Mouse (Mus musculus): Measurements from ENCODE around the gene Rad51. TPM values are rescaled to one million over a fixed set of nuclear protein-coding genes. Genes with fewer than 3 reads are reported as not detected.

The Rad51 gene
- polyA plus RNA-seq (2016; fragmentation: Nextera tagmentation; extraction: Ambion mirVana) = 46.3 and 51.3 TPM in 2 replicates

DNA sequence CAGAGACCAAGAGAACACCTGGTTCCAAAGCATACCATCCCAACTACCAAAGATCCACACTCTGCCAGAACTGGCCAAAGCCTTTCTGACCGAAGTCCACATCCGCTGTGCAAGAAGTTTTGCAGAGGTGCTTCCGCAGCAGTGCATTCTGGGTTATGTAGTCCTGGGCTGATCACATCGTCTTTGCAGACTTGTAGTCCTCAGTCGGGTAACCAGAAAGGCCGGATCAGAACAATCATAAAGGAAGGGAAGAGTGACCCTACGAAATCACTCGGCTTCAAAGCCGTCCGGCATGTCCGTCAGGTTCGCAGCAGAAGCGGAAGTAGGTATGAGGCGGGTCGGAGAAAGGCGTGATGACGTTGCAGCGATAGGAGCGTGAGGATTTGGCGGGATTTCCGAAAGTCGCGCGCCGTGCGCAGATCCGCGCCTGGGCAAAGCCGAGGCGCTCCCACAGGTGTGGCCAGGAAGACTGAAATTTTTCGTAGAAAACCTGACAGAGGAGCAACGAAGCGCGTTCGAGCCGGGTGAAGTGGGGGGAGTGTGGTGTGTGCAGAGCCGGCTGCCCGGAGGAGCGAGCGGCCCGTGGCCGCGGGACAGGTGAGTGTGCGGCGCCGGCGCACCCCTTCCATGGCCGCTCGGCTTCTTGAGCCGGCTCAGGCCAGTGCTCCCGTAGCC lies at the start of gene Rad51:
Gene Rad51, plus strand, starts transcription at position 356 of the 675 bp plus-strand sequence.
- ATAC-seq (ENCODE audit: low FRiP score, low read depth) = peak; percentile 94
- no peaks in the 10 kb centered on the region for H3K9me3 ChIP-seq
- 0 out of 2 replicates have a peak, but pooled peaks cover 11% of the 10 kb centered on the region for H3K36me3 ChIP-seq
- peak within 1 kb of the TSS; percentile 80 for H3K27ac ChIP-seq (replicated peaks)
- H3K4me2 ChIP-seq (replicated peaks) = peak within 1 kb of the TSS; percentile 99
- H3K4me1 ChIP-seq = peaks cover 16% of the 10 kb centered on the region
- peak within 1 kb of the TSS; percentile 75 for H3K4me3 ChIP-seq
- H3K27me3 ChIP-seq = no peaks in the 10 kb centered on the region
- whole genome bisulfite sequencing = under 1% methylated on average over 51 of the region's 51 CpGs
- peak within 1 kb of the TSS; percentile 66 for H3K9ac ChIP-seq (replicated peaks)

DNA sequence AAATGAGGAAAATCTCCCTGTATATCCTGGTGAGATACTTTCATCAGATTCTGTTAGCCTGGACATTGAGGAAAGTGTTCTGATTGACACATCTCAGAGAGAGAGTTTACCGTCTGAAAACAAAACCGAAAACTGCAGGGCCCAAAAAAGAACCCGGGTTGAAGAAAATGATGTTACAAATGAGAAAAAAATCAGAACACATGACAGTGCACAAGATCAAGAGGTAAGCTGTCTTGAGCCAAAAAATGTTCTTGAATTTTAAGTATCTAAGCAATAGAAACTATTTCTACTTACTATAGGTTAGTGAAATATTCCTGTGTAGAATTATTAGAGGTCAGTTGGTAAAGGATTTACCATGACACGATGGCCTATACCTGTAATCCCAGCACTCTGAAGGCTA lies 40.2 kb upstream of the Rad51 start:
- H3K9me3 ChIP-seq = no peaks in the 10 kb centered on the region
- H3K36me3 ChIP-seq = peaks cover 26% of the 10 kb centered on the region
- 94% methylated on average over 4 of the region's 4 CpGs for WGBS
- no peaks in the 10 kb centered on the region for H3K4me1 ChIP-seq
- no peak overlapping the region for H3K27ac ChIP-seq (replicated peaks)
- no peak for ATAC-seq (ENCODE audit: low FRiP score, low read depth)
- no peak overlapping the region for H3K4me3 ChIP-seq
- no peak overlapping the region for H3K9ac ChIP-seq (replicated peaks)
- H3K4me2 ChIP-seq (replicated peaks) = no peak overlapping the region
- H3K27me3 ChIP-seq = no peaks in the 10 kb centered on the region

DNA sequence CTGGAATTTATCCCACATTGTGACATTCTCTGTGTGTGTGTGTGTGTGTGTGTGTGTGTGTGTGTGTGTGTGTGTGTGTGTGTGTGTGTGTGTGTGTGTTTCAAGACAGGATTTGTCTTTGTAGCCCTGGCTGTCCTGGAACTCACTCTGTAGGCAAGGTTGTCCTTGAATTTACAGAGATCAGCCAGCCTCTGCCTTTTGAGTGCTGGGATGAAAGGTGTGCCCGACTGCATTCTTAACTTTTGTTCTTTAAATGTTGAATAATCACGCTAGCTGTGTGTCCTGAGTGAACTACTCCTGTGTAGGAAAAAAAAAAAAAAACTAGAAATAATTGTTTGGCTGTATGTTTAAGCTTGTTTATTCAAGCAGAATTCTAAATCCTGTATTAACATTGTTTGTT lies 26.4 kb upstream of the Rad51 start:
- H3K4me3 ChIP-seq = no peak overlapping the region
- H3K4me2 ChIP-seq (replicated peaks) = no peak overlapping the region
- 90% methylated on average over 2 of the region's 2 CpGs for WGBS
- H3K9ac ChIP-seq (replicated peaks) = no peak overlapping the region
- H3K4me1 ChIP-seq = no peaks in the 10 kb centered on the region
- no peaks in the 10 kb centered on the region for H3K9me3 ChIP-seq
- H3K27ac ChIP-seq (replicated peaks) = no peak overlapping the region
- no peak for ATAC-seq (ENCODE audit: low FRiP score, low read depth)
- H3K27me3 ChIP-seq = no peaks in the 10 kb centered on the region
- peaks cover 23% of the 10 kb centered on the region for H3K36me3 ChIP-seq

DNA sequence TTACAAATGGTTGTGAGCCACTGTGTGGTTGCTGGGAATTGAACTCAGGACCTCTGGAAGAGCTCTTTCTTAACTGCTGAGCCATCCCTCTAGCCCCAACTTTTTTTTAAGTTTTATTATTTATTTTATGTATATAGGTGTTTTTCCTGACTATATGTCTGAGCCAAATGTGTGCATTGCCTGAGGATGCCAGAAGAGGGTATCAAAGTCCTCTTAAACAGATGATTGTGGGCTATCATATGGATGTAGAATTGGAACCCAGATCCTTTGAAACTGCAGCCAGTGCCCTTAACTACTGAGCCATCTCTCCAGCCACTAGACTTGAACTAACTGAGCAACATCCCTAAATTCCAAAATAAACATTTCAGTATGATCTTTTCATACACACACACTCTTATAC lies 11.0 kb upstream of the Rad51 start:
- H3K36me3 ChIP-seq = peaks cover 31% of the 10 kb centered on the region
- no peak overlapping the region for H3K9ac ChIP-seq (replicated peaks)
- ATAC-seq (ENCODE audit: low FRiP score, low read depth) = no peak
- no peaks in the 10 kb centered on the region for H3K4me1 ChIP-seq
- H3K27me3 ChIP-seq = no peaks in the 10 kb centered on the region
- no peak overlapping the region for H3K27ac ChIP-seq (replicated peaks)
- H3K4me2 ChIP-seq (replicated peaks) = no peak overlapping the region
- H3K4me3 ChIP-seq = no peak overlapping the region
- no peaks in the 10 kb centered on the region for H3K9me3 ChIP-seq

DNA sequence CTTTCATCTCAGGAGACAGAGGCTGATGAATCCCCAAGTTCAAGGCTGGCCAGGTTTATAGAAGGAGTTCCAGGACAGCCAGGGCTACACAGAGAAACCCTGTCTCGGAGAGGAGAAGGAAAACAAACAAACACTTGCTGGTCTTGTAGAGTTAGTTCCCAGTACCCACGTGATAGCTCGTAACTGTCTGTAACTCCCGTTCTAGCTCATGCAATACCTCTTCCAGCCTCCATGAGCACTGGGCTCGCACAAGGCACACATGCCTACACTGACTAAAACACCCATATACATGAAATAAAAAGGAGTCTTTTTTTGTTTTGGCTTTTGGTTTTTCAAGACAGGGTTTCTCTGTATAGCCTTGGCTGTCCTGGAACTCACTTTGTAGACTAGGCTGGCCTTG lies 6.0 kb upstream of the Rad51 start:
- Histone ChIP-seq H3K9me3 (no peaks in the 10 kb centered on the region), H3K27ac (replicated peaks) (no peak overlapping the region), H3K4me3 (no peak overlapping the region), H3K27me3 (no peaks in the 10 kb centered on the region), H3K36me3 (peaks cover 25% of the 10 kb centered on the region), H3K9ac (replicated peaks) (no peak overlapping the region), H3K4me1 (no peaks in the 10 kb centered on the region), H3K4me2 (replicated peaks) (no peak overlapping the region)
- 82% methylated on average over 5 of the region's 5 CpGs for WGBS
- ATAC-seq (ENCODE audit: low FRiP score, low read depth) = no peak

DNA sequence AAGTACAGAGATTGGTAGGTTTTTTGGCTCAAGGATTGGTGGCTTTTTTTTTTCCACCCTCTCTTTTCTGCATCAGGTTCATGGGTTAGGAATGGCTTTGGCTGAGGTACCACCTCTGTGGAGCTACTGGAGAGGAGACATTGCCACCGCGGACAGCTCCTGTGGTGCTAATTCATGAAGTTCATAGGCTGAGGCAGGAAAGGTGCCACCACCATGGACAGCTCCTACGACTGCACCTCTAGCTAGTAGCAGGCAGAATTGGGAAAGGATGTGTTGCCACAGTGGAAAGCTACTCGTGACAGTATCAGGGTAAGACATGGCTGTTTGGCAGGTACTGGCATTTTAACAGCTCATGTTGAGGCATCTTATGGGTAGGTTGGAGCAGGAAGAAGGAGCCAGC lies 4.0 kb upstream of the Rad51 start:
- Histone ChIP-seq H3K27me3 (no peaks in the 10 kb centered on the region), H3K9ac (replicated peaks) (no peak overlapping the region), H3K36me3 (peaks cover 9% of the 10 kb centered on the region; the same call in 1 of the 2 replicates), H3K4me1 (peaks cover 7% of the 10 kb centered on the region), H3K27ac (replicated peaks) (no peak overlapping the region), H3K9me3 (no peaks in the 10 kb centered on the region), H3K4me3 (no peak overlapping the region), H3K4me2 (replicated peaks) (no peak overlapping the region)
- WGBS = 68% methylated on average over 4 of the region's 4 CpGs
- no peak for ATAC-seq (ENCODE audit: low FRiP score, low read depth)

DNA sequence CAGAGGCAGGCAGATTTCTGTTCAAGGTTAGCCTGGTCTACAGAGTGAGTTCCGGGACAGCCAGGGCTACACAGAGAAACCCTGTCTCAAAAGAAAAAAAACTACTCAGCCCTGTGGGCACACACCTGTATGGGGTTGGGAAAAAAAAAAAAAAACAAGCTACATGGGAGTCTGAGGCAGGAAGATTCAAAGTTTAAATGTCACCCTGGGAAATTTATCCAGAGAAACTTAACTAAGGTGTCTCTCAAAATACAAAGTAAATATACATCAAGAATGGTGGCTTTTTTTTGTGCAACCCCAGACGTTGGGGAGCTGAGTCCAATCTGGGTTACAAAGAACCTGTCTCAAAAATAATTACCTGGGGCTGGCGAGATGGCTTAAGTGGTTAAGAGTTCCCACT lies 1.5 kb upstream of the Rad51 start:
- H3K27me3 ChIP-seq = no peaks in the 10 kb centered on the region
- 93% methylated on average over 3 of the region's 3 CpGs for WGBS
- H3K4me2 ChIP-seq (replicated peaks) = no peak overlapping the region
- ATAC-seq (ENCODE audit: low FRiP score, low read depth) = no peak
- H3K9me3 ChIP-seq = no peaks in the 10 kb centered on the region
- no peak overlapping the region for H3K27ac ChIP-seq (replicated peaks)
- 0 out of 2 replicates have a peak, but pooled peaks cover 4% of the 10 kb centered on the region for H3K36me3 ChIP-seq
- H3K4me1 ChIP-seq = peaks cover 16% of the 10 kb centered on the region
- no peak overlapping the region for H3K4me3 ChIP-seq
- no peak overlapping the region for H3K9ac ChIP-seq (replicated peaks)

DNA sequence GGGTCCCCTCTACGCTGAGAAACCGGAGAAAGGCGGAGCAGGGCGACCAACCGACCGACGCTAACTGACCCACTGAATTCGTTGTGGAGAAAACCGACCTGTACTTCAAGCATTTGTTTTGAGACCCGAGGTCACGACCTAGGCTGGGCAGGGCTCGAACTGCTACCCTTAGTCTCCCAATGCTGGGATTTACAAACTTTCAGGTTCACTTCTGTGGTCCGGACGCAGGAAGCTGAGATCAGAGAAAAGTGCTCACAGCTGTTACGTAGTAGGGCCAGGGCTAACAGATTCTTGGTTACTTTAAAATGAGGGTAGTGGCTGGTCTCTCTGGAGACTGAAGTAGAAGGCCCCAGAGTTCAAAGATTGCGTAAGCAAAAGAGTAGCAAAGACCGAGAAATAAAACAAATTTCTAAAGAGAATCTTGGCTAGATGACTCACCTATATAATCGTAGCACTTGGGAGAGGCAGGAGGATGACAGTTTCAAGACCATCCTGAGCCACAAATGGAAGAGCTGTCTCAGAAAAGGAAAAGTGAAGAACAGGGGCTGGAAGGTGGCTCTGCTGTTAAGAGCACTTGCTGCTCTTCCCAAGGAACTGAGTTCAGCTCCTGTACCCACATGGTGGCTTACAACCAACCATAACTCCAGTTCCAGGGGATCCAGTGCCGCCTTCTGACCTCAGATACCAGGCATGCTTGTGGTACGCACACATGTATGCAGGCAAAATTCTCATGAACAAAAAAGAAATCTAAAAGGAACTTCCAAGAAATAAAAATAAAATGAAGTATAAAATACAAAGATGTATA lies 730 bp downstream of the Rad51 start:
- 0 out of 2 replicates have a peak, but pooled peaks cover 7% of the 10 kb centered on the region for H3K36me3 ChIP-seq
- peak; percentile 14; the same call in 1 of the 2 replicates for ATAC-seq (ENCODE audit: low FRiP score, low read depth)
- H3K27me3 ChIP-seq = no peaks in the 10 kb centered on the region
- WGBS = 17% methylated on average over 20 of the region's 20 CpGs
- no peaks in the 10 kb centered on the region for H3K9me3 ChIP-seq
- H3K4me3 ChIP-seq = peak overlapping the region; percentile 75
- H3K4me1 ChIP-seq = peaks cover 16% of the 10 kb centered on the region
- H3K4me2 ChIP-seq (replicated peaks) = peak overlapping the region; percentile 99
- 0 out of 2 replicates have a peak overlapping the region, but pooled peaks have one; percentile 80 for H3K27ac ChIP-seq (replicated peaks)
- H3K9ac ChIP-seq (replicated peaks) = peak overlapping the region; percentile 66

DNA sequence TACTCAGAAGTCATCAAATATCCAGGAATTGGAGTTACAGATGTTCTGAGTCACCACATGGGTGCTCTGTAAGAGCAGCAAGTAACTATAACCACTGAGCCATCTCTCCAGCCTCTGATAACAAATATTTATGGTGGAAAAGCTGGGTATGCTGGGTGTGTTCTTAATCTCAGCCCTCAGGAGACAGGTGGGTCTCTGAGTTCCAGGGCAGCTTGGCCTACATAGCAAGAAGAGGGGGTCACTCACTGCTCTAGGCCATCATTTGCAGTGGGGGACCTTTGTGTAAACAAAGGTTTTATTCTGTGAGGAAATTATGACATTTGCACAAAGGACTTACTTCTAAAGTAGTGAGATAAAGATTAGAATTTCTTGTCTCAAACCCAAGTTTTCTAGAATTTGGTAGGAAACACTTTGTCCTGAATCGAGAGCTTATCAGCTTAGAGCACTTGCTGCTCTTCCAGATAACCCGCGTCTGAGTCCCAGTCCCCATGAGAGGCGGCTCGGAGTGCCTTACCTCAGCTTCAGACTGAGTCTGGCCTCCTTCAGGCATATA lies 23.8 kb downstream of the Rad51 start:
- H3K9ac ChIP-seq (replicated peaks) = no peak overlapping the region
- H3K4me1 ChIP-seq = no peaks in the 10 kb centered on the region
- 83% methylated on average over 5 of the region's 5 CpGs for WGBS
- ATAC-seq (ENCODE audit: low FRiP score, low read depth) = no peak
- H3K27me3 ChIP-seq = no peaks in the 10 kb centered on the region
- H3K4me2 ChIP-seq (replicated peaks) = no peak overlapping the region
- no peak overlapping the region for H3K4me3 ChIP-seq
- H3K27ac ChIP-seq (replicated peaks) = no peak overlapping the region
- H3K36me3 ChIP-seq = peaks cover 69% of the 10 kb centered on the region
- no peaks in the 10 kb centered on the region for H3K9me3 ChIP-seq

DNA sequence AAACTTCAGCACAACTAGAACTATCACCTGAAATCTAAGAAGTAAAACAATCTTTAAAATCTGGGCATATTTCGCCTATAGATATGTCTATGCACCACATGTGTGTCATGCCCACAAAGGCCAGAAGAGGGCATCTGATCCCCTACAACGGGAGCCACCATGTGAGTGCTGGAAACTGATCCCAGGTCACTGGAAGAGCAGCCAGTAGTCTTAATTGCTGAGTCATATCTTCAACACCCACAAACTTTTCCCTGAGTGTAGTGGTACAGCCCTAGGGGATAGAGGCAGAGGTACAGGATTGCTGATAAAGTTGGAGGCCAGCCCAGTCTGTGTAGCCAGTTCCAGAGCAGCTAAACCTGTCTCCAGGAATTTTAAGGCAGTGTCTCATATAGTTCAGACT lies 32.6 kb downstream of the Rad51 start:
- 89% methylated on average over 2 of the region's 2 CpGs for WGBS
- Histone ChIP-seq H3K4me3 (no peak overlapping the region), H3K4me2 (replicated peaks) (no peak overlapping the region), H3K36me3 (peaks cover 91% of the 10 kb centered on the region), H3K27ac (replicated peaks) (no peak overlapping the region), H3K9ac (replicated peaks) (no peak overlapping the region), H3K4me1 (no peaks in the 10 kb centered on the region), H3K27me3 (no peaks in the 10 kb centered on the region), H3K9me3 (peaks cover 4% of the 10 kb centered on the region; the same call in 1 of the 2 replicates)
- no peak for ATAC-seq (ENCODE audit: low FRiP score, low read depth)

DNA sequence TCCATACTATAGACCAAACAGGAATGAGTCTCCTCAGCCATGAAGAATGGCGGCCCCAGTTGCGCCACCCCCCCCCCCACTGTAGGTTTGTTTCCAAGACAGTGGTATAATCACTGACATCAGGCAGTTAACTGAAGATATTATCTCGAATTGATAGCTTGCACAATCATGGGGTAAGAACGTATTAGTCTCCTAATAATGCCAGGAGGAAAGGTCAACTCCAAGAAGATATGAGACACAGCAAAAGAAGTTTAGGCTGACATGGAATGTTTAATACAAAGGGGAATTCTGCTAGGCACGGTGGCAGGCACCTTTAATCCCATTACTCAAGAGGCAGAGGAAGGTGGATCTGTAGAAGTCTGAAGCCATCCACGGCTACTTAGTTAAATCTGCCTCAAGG lies 33.8 kb downstream of the Rad51 start:
- WGBS = 78% methylated on average over 6 of the region's 6 CpGs
- Histone ChIP-seq H3K9ac (replicated peaks) (no peak overlapping the region), H3K4me3 (no peak overlapping the region), H3K27me3 (no peaks in the 10 kb centered on the region), H3K36me3 (peaks cover 93% of the 10 kb centered on the region), H3K4me2 (replicated peaks) (no peak overlapping the region), H3K9me3 (peaks cover 4% of the 10 kb centered on the region; the same call in 1 of the 2 replicates), H3K4me1 (no peaks in the 10 kb centered on the region), H3K27ac (replicated peaks) (no peak overlapping the region)
- ATAC-seq (ENCODE audit: low FRiP score, low read depth) = no peak

DNA sequence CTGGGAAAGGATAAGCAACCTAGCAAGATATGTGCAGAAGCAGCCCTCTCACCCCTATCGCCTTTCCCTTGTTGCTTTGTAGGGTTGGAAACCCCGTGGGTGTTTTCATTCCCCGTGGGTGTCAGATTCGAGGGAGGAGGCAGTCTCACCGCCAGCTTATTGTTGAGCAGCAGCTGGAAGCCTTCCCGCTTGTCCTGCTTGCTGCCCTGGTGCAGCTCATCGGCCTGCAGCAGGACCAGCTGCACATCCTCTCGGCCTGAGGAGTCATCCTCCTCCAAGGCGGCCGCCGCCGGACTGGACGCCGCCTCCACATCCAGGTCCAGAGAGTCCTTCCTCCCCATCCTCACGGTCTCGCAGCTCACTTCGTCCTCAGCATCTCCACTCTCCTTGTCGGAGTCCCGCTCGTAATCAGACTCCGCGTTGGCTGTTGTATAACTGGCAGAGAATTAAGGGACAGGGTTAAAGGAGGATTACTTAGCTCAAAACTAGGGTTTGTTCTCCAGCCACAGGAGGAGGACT lies 34.6 kb downstream of the Rad51 start:
- H3K27ac ChIP-seq (replicated peaks) = no peak overlapping the region
- H3K36me3 ChIP-seq = peaks cover 93% of the 10 kb centered on the region
- H3K9ac ChIP-seq (replicated peaks) = no peak overlapping the region
- H3K27me3 ChIP-seq = no peaks in the 10 kb centered on the region
- H3K9me3 ChIP-seq = peaks cover 4% of the 10 kb centered on the region; the same call in 1 of the 2 replicates
- 82% methylated on average over 22 of the region's 22 CpGs for WGBS
- H3K4me2 ChIP-seq (replicated peaks) = no peak overlapping the region
- H3K4me1 ChIP-seq = no peaks in the 10 kb centered on the region
- no peak for ATAC-seq (ENCODE audit: low FRiP score, low read depth)
- H3K4me3 ChIP-seq = no peak overlapping the region

All from midbrain, embryonic 12.5 days (tissue).